Mouse (Mus musculus): ENCODE data around the gene Cdkl3.

The Cdkl3 gene

GRCm38 (mm10) chr11:52003772-52004528 is at the start of gene Cdkl3:
TSS of gene Cdkl3 (plus strand) at chr11:52004221.
- DNase-seq (ENCODE audit: extremely low read depth, low read depth, low spot score), result peak; percentile 85

DNA sequence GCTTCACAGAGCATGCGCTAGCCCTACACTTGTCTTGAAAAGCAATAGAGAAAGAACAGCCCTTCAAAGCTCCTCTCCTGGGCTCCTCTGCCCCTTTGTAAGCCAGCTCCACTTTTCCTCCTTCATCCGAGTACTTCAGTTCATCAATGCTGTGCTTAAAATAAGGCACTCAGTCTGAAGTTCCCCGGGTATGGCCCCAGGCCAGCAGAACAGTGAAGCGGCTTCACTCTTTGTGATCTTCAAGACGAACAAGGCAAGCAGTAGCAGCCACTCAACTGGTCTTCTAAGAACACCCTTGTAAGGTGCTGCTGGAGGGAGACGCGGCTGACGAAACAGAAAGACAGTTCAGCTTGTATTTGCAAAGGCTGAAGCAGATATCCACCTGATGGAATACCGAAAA is 47.9 kb upstream of the Cdkl3 start:
- DNase-seq (ENCODE audit: extremely low read depth, low read depth, low spot score), result no peak

- DNase-seq (ENCODE audit: extremely low read depth, low read depth, low spot score), result no peak
These were observed 46.3 kb upstream of the Cdkl3 start for GRCm38 (mm10) chr11:51957760-51958159.

GRCm38 (mm10) chr11:51959511-51959910 is 44.5 kb upstream of the Cdkl3 start:
- DNase-seq (ENCODE audit: extremely low read depth, low read depth, low spot score), result no peak

GRCm38 (mm10) chr11:51960061-51960460 is 44.0 kb upstream of the Cdkl3 start:
- peak; percentile 94 for DNase-seq (ENCODE audit: extremely low read depth, low read depth, low spot score)

DNA sequence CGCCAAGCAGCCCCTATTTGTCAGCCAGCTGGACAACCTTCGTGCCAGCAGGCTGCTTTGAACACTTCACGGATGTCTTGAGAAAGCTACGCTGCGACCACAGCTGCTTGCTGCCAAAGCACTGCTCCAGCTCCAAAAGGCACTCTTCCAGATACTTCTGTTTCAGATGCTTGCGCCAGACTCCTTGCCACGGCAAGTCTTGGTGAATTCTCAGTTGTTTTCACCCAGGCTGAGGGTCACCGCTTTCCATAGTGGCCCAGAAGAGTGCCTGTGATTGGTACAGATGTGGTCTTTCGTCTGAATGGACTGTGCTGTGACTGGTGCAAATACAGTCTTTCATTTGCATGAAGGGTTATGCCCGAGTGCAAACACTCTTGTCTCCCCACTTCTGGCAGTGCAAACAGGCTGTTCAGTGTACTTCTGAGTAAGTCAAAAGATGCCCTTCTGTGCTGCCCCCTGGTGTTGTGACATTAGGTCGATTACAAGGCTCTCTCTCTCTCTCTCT is 43.0 kb upstream of the Cdkl3 start:
- peak; percentile 90 for DNase-seq (ENCODE audit: extremely low read depth, low read depth, low spot score)

GRCm38 (mm10) chr11:51961761-51962160 is 42.3 kb upstream of the Cdkl3 start:
- no peak for DNase-seq (ENCODE audit: extremely low read depth, low read depth, low spot score)

GRCm38 (mm10) chr11:51962277-51962676 is 41.7 kb upstream of the Cdkl3 start:
- DNase-seq (ENCODE audit: extremely low read depth, low read depth, low spot score), result peak; percentile 88

GRCm38 (mm10) chr11:51966651-51967050 is 37.4 kb upstream of the Cdkl3 start:
- DNase-seq (ENCODE audit: extremely low read depth, low read depth, low spot score), result no peak

DNA sequence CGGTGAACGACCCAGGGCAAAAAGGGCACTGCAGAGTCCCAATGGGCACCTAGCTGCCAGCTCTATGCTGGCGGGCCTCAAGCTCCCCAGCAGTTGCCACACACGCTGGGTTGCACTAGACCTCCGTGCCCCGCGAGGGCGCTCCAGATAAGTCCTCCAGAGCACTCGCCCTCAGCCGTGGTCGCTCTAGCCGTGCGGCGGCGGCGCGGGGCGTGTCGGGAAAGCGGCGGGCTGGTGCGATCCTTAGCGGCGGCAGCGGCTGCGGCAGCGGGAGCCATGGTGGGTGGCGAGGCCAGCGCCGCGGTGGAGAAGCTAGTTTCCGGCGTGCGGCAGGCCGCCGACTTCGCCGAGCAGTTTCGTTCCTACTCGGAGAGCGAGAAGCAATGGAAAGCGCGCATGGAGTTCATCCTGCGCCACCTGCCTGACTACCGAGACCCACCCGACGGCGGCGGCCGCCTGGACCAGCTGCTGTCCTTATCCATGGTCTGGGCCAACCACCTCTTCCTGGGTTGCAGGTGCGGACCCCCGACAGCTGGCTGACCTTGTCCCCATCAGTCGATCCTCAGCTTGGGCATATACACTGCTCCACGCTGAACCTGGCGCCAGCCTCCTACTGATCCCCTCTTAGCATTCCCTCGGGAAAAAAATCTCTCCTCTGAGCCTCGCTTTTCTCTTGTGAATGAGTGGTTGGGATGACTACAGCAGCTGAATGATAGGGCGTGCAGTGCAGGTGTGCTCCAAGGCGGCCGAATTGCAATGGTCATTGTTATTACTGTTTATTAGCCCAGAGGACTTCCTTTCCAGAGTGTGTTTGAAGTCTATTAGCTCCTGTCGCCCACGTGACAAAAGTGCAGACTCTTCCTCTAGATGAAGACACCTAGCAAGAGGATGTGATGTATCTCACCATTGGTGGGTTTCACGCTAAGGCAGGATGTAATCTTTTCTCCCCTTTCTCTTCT is 36.3 kb upstream of the Cdkl3 start, which contains the start of gene Cdkn2aipnl:
Cdkn2aipnl (plus strand) TSS at position 219 of the 959 bp plus-strand sequence.
- no peak for DNase-seq (ENCODE audit: extremely low read depth, low read depth, low spot score)

- no peak for DNase-seq (ENCODE audit: extremely low read depth, low read depth, low spot score)
These were observed 35.1 kb upstream of the Cdkl3 start for GRCm38 (mm10) chr11:51968896-51969295.

DNA sequence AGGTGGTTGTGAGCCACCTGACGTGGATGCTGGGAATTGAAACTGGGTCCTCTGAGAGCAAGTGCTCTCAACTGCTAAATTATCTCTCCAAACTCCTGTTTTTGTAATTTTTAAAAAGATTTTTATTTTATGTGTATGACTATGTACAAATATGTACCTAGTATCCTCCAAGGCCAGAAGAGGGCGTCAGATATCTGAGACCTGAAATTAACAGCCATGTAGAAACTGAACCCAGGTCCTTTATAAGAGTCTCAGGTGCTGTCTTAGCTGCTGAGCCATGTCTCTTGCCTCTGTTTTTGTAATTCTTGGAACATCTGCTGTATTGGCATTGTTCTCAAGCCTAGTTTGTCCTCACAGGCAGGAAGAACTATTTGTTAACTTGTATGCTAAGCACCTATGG is 34.5 kb upstream of the Cdkl3 start:
- DNase-seq (ENCODE audit: extremely low read depth, low read depth, low spot score), result no peak

GRCm38 (mm10) chr11:51971644-51972043 is 32.4 kb upstream of the Cdkl3 start:
- no peak for DNase-seq (ENCODE audit: extremely low read depth, low read depth, low spot score)

GRCm38 (mm10) chr11:51999611-52000289 is 4.3 kb upstream of the Cdkl3 start:
- DNase-seq (ENCODE audit: extremely low read depth, low read depth, low spot score), result no peak

DNA sequence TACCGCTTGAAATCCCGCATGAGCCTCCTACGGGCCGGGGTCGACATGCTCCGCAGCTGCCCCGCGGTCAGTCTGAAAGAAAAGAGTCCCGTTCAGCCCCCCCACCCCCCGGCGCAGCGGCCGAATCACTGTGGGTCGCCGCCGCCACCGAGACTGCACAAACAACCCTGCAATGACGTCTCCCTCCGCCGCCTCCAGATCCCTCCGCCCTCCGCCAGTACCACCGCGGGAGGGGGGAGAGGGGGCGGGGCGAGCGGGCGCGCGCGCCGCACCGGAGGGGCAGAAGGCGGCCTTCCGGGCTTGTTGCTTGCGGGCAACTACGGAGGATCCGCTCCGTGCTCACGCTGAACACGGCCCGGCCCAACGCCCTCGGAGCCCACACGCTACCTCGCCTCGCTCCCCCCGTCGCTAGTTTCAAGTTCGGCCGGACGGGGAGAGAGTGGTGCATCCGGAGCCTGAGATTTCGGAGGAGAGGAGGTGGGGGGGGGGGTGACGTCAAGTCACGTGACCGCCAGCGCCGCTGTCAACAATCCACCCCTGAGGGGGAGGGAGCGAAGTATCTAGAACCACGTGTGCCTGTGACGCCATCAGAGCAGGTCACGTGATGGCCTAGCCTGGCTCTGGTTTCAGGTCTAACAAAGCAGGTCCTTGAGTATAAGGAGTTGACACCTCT is 3.6 kb upstream of the Cdkl3 start, which contains the start of gene Ube2b:
Ube2b (minus strand) TSS at position 473 of the 673 bp plus-strand sequence.
- peak; percentile 94 for DNase-seq (ENCODE audit: extremely low read depth, low read depth, low spot score)

DNA sequence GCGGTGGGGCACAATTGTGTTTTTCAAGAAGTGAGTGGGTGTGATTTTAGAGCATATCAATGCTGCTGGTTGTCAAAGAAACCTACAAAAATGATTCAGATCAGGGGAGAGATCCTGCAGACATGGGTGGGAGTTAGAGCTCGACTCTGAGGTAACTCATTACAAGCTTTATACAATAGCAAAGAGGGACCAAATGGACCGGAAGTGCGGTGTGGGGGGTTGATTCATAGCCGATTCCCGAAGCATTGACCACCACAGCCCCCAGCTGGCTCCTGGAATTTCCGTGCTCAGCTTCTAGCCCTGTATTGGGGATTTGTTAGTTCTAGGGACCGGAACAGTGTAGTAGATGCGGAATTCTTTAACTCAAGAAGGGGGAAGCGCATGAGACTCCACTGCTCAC is 2.7 kb upstream of the Cdkl3 start:
- DNase-seq (ENCODE audit: extremely low read depth, low read depth, low spot score), result no peak

DNA sequence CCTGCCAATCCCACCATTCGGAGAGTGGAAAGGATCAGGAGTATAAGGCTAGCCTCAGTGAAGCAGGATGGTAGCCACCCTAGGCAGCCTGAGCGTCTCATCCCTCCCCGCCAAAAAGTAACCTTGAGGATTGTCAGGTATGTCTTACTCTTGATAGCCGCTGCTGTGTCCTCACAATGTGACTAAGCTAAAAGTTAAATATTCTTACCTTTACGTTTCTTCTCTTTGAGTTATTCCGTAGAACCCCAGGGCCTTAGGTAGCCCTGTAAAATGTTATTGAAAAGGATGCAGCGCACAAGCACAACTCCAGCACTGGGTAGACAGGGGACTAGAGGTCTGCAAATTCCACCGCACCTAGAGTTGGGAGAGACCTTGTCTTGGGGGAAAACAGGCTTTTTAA is 2.2 kb upstream of the Cdkl3 start:
- no peak for DNase-seq (ENCODE audit: extremely low read depth, low read depth, low spot score)

DNA sequence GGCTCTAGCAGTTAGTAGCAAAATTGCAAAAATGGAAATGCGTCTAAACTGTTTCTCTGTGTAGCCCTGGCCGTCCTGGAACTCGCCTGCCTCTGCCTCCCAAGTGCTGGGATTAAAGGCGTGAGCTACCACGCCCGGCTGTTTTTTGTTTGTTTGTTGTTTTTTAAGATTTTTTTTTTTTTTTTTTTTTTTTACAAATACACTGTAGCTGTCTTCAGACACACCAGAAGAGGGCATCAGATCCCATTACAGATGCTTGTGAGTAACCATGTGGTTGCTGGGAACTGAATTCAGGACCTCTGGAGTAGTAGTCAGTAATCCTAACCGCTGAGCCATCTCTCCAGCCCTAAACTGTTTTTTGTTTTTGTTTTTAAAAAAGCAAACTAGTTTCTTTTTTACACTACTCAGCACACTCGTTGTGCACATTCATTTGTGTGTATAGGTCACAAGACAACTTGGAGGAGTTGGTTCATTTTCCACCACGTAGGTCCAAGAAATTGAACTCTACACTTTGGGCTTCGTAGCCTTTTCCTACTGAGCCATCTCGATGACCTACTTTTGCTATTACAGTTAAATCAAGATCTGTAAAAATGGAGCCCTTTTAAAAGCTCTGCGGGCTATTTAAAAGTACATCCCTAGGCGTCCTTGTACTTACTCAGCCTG is 1.0 kb upstream of the Cdkl3 start:
- DNase-seq (ENCODE audit: extremely low read depth, low read depth, low spot score), result no peak

DNA sequence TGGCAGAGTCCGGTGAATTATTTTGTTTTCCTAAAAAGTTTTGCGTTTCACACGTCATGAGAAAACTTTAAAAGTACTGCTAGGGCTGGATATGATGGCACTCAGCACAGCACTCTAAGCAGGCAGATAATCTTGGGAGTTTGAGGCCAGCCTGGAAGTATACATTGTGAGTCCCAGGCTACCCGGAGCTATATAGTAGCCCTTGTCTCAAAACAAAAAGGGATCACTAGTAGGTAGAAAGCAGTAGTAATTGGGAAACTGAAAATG is 583 bp upstream of the Cdkl3 start:
- no peak for DNase-seq (ENCODE audit: extremely low read depth, low read depth, low spot score)

GRCm38 (mm10) chr11:52005586-52005985 is 1.6 kb downstream of the Cdkl3 start:
- DNase-seq (ENCODE audit: extremely low read depth, low read depth, low spot score), result no peak

Data from fat pad, adult 2 months (tissue).